Mouse (Mus musculus): ENCODE measurements around the gene Wfdc2.

DNA sequence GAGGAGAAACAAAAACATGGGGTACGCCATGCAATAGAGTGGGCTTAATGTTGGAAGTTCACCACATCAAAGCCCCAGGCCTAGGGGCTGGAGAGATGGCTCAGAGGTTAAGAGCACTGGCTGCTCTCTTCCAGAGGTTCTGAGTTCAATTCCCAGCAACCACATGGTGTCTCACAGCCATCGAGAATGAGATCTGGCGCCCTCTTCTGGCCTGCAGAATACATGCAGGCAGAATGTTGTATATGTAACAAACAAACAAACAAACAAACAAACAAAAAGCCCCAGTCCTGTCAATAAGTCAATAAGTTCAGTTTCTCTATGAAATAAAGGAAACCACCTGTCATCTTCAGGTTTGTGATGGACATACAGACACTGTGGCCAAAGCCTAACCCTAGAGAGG, 38.0 kb downstream of the Wfdc2 start:
- TF ChIP-seq CTCF (IDR thresholded peaks at IDR 0.05; ENCODE audit: low read depth, low read length), result peak; percentile 19; the same call in 1 of the 2 replicates
- TF ChIP-seq POLR2A (IDR thresholded peaks at IDR 0.05; ENCODE audit: extremely low read depth, insufficient read depth, low read length), result no peak
